Mouse (Mus musculus) A20 (cell line): ENCODE measurements around the gene Dennd4a.
A peak's percentile ranks its signal among the peaks of the same experiment; 100 is the strongest.

Experiments
- DNase-seq: peaks from one replicate; pipeline ENCODE4 v3.0.0-alpha.2; 2011; ENCODE audit warnings: low read depth, low spot score

The Dennd4a gene

DNA sequence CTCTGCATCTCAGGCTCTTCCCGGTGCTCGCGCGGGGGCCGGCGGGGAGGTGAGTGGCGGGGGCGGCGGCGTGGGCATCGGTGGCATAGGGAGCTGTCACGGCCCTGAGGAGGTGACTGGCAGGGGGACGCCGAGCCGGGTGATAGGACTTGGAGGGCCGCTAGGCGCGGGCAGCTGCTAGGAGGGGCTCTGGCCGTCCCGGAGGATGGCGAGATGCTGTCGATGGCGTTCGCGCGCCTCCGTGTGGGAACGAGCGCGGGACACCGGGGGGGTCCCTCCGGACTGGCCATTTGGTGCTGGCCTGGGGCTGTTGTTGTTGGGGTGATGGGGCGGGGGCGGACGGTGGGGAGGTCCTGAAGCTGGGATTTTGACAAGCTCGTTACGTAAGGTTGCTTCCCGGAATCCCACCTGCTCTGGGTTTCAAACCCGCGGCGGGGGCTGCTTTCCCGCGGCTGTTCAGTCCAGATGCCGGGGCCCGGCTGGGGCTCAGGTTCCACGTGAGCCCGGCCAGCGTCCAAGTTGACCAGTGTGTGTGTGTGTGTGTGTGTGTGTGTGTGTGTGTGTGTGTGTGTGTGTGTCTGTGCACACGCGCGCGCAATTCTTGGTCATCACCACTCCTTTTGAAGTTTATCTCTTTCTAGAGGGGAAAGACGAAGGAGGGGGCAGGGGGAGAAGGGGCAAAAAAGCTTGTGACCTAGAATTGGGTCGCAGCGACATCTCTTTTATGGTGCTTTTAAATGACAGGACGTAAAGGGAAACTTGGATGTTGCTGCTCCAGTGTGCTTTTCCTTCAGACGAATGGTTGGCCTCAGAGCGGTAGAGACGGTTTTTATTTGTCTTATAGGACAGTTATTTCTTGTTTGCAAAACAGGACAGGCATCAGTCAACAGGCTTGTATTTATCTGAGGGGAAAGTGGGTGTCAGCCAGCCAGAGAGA is 666 bp downstream of the Dennd4a start:
- DNase-seq: no peak

DNA sequence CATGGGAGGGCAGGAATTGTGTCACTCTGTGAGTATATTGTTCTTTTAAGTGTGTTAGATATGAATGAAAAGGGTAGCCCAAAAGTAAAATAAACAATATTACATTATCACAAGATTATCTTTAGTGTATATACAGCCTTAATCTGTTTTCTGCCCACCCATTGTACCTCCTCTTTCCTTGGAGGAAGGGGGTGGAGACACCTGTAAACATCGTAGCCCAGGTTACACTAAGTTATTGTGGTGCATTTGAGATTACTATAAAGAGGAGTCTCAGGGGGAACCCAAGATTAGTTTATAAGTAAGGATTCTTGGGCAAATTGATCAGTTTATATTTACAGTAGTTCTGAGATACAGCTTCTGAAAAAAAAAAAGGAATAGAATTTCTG is 1.3 kb downstream of the Dennd4a start:
- peak; percentile 57 for DNase-seq

GRCm38 (mm10) chr9:64814273-64814672 is 3.1 kb downstream of the Dennd4a start:
- DNase-seq: no peak

DNA sequence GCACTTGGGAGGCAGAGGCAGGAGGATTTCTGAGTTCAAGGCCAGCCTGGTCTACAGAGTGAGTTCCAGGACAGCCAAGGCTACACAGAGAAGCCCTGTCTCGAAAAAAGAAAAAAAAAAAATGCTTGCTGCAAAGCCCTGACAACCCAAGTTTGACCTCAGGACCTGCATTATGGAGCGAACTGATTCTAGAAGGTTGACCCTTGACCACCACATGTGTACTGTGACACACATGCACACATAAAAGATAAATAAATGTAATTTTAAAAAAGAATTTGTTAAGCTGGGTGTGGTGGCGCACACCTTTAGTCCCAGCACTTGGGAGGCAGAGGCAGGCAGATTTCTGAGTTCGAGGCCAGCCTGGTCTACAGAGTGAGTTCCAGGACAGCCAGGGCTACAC is 8.5 kb downstream of the Dennd4a start:
- DNase-seq: peak; percentile 56

GRCm38 (mm10) chr9:64820086-64820795 is 9.1 kb downstream of the Dennd4a start:
- peak; percentile 76 for DNase-seq

DNA sequence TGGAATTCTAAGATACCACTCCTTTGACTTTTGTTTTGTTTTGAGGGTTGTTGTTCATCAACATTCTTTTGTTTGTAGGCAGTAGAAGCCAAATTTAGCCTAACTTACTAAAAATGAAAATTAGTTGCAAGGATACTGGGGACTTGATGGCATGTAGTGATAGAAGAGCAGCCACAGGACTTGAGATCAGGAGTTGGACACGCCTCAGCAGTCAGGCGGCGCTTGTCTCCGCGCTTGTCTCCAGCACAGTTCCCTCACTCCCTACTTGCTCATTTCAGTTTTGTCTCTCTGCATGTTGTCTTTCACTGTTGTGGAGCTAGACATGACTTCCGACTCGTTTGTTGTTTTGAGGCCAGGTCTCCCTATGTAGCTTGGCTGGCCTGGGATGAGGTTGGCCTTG is 11.1 kb downstream of the Dennd4a start:
- no peak for DNase-seq

DNA sequence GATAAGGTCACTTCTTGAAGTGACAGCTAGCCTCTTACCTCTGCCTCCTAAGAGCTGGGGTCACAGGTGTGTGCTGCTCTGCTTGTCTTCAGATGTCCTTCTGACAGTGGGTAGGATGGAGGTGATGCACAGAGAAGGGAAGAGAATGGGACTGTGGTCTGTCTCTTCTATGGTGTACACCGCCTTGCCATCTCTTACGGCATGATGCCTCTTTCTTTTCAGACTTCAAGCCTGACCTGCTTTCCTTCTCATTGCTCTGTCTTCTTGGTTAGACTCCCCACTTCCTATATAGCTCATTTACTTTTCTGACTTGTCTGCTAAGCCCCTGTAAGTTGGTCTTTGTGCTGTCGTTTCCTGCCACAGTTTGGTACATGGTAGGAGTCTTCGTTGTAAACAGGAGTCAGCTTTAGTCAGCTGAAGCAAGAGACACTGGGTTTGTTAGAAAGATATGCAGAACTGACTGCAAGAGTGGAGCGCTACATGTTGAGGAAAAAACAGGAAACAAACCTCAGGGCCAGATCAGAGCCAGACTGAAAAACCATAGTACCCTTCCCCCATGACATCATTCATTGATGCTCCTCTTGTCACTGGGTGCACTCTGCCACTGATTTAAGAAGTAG is 13.4 kb downstream of the Dennd4a start:
- peak; percentile 62 for DNase-seq

GRCm38 (mm10) chr9:64830092-64830618 is 19.0 kb downstream of the Dennd4a start:
- DNase-seq: peak; percentile 86

- DNase-seq: peak; percentile 41
These were observed 19.5 kb downstream of the Dennd4a start for GRCm38 (mm10) chr9:64830641-64831040.

- DNase-seq: no peak
These were observed 20.6 kb downstream of the Dennd4a start for GRCm38 (mm10) chr9:64831760-64832159.

DNA sequence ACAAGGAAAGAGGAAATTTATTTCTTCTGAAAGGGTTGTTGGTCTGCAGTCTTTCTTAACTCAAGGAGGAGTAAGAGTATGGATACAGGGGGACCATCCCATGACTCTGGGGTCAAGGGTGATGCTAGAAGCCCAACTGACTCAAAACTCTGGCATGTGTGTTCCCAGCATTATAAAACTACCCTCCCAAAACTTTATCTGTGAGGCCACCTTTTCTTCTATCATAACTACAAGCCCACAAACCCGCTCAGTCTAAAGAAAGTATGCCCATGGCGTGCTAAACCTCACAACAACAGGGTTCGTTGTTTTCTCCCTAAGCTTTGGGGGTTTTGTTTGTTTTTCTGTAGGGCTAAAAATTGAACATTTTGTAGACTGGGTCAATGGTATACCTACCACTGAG is 23.3 kb downstream of the Dennd4a start:
- no peak for DNase-seq

DNA sequence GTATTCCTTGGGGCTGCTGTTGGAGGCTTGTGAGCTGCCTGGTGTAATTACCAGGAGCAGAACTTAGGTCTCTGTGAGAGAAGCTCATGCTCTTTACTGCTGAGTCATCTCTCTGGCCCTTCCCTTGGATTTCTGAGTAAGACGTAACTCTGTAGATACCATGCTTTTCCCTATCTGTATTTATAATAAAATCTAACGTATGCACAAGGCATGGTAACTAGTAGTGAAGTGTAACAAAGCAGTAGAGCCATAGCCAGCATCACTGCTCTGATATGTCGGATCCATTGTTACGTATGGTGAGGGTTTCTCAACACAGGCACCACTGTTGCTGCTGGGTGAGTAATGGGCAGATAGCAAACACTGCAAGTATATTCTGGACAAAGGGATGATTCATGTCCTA is 34.2 kb downstream of the Dennd4a start:
- DNase-seq: no peak

DNA sequence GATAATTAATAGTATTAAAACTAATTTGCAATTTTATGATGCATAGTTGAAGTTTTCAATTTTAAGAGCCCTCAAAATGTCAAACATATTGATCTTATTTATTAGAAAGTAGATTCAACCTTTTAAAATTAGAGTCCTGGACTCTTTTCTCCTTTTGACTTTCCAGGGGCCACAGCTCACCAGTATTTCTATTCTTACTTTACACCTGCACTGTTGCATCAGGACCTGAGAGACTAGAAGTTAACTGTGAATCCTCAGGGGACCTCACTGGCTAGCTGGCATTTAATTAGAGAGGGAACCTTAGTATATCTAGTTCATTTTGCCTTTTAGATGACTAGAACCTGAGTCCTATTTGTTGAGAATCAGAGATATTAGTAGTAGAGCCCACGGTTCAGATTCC is 38.4 kb downstream of the Dennd4a start:
- peak; percentile 36 for DNase-seq

DNA sequence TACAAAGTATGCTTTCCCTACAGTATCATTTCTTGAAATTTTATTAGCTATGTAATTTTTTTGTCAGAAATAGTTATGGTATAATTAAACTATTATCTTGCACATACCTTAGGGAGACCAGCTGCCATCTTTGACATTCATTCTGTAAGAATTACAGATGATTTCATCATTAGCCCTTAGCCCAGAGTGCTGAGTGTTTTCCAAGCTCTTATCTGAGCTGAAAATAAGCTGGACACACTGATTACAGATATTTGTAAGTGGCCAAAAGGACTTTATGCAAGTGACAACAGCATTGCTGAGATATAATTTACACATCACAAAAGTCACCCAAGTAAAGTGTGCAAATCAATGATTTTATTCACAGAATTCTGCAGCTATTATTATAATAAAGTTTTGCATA is 48.9 kb downstream of the Dennd4a start:
- no peak for DNase-seq

DNA sequence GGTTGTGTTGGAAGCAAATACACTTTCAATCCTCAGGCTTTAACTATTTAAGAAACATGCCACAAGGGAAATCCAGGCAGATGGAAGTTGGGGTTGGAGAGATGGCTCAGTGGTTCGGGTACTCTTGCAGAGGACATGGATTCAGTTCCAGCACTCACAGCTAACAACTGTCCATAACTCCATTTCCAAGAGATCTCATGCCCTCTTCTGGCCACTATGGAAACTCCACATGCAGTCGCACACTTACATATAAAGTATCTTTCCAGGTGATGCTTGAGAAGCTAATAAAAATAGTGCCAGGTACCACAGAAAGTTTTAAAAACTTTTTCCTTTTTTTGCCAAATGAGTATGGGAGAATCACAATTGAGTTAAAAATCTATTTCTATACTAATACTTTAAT is 51.5 kb downstream of the Dennd4a start:
- peak; percentile 53 for DNase-seq

GRCm38 (mm10) chr9:64886008-64886407 is 74.9 kb downstream of the Dennd4a start:
- no peak for DNase-seq

DNA sequence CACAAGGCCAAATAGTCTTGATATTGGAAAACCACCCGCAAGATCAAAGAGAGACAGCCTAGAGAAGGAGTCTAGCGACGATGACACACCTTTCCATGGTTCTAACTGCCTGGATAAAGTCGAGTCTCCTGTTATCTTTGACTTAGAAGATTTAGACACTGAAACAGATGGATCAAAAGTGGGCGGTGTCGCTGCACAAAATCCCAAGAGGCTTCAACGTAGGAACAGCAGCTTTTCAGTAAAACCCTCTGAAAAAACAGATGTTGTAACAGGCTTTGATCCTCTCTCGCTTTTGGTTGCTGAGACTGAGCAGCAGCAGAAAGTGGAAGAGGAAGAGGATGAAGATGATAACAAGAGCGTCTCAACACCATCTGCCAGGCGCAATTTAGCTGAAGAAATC is 85.5 kb downstream of the Dennd4a start:
- DNase-seq: no peak

GRCm38 (mm10) chr9:64902866-64903265 is 91.7 kb downstream of the Dennd4a start:
- DNase-seq: no peak

DNA sequence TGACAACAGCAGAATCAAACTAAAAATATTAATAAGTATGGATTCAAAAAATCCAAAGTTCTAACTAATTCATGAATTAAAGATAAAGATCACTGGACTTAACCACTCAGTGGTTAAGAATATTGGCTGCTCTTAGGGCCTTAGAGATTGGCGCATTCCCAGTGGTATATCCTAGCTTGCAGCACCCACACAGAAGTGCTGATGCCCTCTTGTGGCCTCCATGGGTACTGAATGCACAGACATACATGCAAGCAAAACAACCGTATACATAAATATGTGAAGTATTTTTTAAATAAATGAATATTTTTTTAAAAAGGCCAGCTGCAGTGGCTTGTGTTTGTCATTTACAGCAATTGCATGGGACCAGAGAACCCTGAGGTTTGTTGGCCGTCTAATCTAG is 92.2 kb downstream of the Dennd4a start:
- peak; percentile 57 for DNase-seq

GRCm38 (mm10) chr9:64904917-64905640 is 93.9 kb downstream of the Dennd4a start:
- no peak for DNase-seq

DNA sequence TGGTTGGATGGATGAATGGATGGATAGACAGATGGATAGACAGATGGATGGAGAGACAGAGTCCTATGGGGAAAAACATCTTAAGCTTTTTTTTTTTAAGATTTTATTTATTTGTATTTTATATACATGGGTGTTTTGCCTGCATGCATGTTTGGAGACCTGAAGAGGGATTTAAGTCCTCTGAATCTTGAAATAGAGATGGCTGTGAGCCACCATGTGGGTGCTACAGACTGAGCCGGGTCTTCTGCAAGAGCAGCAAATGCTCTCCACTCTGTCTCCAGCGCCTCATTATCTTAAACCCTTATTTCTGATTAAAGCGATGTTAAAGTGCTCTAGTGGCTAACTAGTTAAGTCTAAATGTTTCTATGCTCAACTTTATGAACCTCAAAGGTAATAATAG is 96.3 kb downstream of the Dennd4a start:
- DNase-seq: no peak

DNA sequence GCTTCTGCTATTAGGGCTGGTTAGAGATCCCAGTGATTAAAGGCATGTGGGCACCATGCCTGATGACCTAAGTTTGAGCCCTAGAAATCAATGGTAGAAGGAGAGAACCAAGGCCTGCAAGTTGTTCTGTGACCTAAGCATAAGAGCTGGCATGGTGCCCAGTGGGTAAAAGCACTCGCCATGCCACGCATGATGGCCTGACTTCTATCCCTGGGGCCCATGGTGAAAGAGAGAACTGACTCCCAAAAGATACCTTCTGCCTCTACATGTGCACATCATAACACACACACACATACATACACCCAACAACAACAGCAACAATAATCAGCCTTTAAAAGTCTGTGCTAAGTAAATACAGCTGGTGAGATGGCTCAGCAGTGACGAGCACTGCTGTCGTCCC is 102.3 kb downstream of the Dennd4a start:
- DNase-seq: no peak
